Mouse (Mus musculus): Measurements from ENCODE around the gene Anks3.

Anks3 gene

GRCm38 (mm10) chr16:4963797-4964709, at the start of gene Anks3:
TSS of gene Anks3 (minus strand) at chr16:4964205.
- peak; percentile 96 for DNase-seq

DNA sequence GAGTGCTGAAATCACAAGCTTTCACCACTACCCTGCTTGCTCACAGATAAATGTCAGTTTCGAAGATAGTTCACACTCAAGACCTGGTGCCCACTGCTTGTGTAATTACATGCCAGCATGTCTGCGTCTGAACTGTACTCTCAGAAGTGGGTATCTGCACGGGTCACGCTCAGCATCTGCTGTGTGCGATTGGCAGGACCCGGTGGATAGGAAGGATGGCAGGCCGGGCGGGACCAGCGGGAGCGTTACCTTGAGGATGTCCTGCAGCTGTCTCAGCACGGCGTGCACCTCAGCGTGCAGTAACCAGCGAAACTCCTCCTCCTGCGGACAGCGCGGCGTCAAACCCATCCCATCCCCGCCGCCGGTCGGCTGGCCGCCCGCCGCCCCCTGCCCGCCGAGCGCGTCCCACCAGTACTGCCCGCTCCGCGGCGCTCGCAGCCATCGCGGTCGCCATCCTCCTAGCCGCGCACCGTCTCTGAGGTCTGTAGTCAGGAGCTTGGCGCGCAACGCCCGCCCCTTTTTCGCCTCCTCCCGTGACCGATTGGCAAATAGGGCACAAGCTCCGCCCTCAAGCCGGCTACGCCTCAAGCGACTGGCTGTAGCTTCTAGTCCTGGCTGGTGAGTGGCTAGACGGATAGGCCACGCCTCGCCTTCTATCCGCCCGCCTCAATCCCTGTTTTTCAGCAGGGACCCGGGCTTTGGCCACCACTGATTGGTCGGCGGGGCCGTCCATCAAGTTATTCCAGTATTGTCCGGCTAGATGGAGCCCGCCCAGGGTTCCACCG, 49.2 kb upstream of the Anks3 start, which contains the start of gene Rogdi:
TSS of gene Rogdi (minus strand) at position 500 of the 785 bp plus-strand sequence.
- DNase-seq, result peak; percentile 98

- no peak for DNase-seq
Measured at GRCm38 (mm10) chr16:5012036-5013005, 48.3 kb upstream of the Anks3 start.

- no peak for DNase-seq
Measured at GRCm38 (mm10) chr16:5011285-5011684, 47.3 kb upstream of the Anks3 start.

DNA sequence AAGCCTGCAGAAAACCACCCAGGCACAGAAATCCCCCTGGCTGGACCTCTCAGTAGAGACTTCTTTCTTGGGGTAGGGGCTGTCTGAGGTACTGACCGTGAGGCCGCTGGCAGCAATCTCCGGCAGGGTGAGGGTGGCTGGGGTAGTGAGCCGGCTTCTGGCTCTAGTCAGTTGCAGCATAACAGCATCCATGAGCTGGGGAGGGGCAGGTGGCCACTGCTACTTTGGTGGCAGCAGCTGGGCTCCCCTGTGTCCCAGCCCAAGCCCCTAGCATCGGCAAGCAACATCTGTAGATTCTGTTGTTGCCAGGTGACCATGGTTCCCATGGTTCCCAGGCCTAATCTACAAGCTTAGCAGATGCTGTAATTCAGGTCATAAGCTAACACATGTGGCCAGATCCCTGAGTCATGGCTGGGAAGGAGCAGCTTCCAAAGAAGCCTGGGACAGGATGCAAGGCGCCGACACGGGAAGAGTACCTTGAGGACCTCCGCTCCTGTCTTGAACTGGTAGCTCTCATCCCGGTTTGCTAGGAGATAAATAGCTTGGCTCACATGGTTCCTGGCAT, 46.4 kb upstream of the Anks3 start:
- no peak for DNase-seq

DNA sequence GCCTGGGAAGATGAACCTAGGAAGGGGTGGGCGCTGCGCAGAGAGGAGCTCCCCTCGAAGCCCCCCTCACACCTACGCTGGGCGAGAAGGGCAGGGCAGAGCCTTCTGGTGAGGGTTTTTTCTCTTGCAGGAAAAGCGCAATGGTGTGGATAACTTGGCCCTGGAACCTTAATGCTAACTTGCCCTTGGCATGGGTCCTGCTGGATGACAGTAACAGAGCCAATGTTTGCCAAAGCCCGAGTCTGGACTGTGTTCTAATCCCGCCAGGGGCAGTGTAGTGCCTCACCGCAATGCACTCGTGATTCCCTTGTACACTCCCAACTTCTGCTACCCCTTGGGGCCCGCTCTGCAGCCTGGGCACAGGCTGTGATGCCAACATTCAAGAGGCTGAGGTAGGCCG, 44.1 kb upstream of the Anks3 start:
- DNase-seq, result no peak

DNA sequence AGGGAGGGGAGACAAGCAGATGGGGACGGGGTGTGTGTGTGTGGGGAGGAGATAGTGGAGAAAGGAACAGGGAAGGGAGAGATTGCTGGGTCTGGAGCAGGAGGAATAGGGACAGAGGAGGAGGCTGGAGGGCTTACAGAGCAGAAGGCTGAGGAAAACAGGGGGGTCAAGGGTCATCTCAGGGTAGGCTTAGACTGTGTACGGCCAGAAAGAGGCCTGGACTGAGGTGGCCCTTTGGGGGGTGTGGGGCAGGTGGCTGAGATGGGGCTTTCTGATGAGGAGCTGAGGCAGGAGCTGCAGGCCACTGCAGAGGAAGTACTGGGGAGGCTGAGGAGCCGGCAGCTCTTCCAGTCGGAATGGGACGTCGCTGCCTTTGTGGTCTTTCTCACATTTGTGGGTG, 43.5 kb upstream of the Anks3 start:
- no peak for DNase-seq

DNA sequence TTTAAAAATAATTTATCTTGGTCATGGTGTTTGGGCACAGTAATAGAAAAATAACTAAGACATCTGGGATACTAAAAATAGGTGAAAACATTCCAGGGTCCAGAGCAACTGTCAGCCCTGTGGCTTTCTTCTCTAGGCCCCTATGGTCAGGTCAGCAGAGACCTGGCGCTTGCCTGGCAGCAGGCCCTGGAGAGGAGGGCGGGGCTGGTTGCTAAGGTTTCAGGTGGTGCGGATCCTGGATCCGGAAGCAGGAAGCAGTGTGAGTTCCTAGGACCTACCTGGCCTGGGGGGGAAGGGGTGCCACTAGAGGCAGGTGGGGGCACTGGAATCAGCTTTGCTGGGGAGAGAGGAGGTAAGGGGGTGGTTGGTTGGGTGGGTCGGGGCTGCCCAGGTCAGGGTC, 43.1 kb upstream of the Anks3 start, which contains the start of gene Smim22:
TSS of gene Smim22 (plus strand) at position 222 of the 400 bp plus-strand sequence.
- DNase-seq, result no peak

DNA sequence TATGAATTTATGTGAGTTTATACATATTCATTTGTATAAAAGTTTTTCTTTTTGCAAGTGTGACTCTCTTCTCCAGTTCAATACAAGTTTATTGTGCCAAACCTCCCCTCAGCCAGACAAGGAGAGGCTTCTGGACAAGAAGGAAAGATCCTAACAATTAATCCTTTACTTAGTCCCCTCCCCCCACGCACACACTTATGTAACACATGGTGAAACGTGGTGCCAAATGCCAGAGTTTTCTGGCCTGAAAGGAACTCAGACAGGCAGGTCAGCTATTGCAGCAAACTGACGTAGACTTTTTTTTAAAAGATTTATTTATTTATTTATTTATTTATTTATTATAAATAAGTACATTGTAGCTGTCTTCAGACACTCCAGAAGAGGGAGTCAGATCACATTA, 36.6 kb upstream of the Anks3 start:
- no peak for DNase-seq

GRCm38 (mm10) chr16:4998984-4999383, 35.0 kb upstream of the Anks3 start:
- no peak for DNase-seq

DNA sequence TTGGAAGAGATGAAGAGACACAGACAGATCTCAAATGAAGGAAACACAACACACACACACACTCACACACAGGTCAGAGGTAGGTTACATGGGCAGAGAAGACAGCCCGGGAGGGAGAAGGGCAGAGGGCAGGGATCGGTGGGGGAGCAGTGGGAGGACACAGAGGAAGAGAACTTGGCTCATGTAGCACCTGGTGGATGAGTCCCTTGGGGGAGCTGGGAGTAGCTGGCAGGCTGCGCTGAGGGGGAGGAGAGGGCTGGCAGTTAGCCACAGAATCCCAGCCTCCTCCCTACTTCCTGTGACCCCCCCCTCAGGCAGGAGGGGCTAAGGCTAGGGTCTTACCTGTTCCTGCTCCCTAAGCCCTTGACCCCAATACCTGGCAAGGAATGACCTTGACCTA, 33.5 kb upstream of the Anks3 start, which contains the start of gene Sept12:
TSS of gene Sept12 (minus strand) at position 300 of the 400 bp plus-strand sequence.
- no peak for DNase-seq

- DNase-seq, result no peak
Measured at GRCm38 (mm10) chr16:4993276-4993675, 29.3 kb upstream of the Anks3 start.

DNA sequence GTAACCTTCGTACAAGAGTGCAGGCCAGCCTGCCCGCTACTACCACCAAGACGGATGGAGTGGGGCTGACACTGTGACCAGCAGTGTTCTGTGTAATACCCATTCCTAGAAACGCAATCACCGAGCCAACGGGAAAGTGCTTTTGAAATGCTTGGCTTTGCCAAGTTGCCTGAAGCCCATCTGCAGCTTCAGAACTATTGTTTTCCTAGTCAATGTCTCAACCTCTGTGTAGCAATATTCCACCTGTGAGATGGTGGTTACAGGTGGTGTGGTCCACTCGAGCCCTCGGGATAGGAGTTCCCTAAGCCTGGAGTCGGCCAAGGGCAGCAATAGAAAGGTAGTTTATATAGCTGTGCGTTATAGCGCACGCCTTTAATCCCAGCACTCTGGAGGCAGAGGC, 20.7 kb upstream of the Anks3 start:
- no peak for DNase-seq

DNA sequence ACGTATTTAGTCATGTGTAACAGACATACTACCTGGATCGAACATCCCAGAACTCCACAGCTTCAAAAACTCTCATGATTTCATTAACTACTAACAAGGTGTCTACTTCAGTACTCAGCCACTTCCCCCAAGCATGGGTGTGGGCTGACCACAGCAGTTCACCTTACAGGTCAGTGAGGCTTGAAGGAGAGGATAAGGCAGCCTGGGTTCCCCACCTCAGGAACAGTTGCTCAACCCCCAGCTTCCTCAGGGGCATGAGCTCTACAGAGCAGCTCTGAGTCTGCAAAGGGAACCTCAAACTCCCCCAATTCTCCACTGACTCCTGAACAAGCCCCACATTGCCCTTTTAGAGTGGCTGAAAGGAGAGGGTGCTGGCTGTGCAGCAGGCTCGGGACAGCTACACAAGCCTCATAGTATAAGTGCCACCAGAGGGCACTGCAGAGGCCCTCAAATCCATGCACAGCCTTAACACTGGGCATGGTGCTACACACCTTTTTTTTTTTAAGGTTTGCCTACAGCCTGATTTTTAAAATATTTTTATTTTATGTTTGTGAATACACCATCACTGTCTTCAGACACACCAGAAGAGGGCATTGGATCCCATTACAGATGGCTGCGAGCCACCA, 15.9 kb upstream of the Anks3 start:
- DNase-seq, result no peak

DNA sequence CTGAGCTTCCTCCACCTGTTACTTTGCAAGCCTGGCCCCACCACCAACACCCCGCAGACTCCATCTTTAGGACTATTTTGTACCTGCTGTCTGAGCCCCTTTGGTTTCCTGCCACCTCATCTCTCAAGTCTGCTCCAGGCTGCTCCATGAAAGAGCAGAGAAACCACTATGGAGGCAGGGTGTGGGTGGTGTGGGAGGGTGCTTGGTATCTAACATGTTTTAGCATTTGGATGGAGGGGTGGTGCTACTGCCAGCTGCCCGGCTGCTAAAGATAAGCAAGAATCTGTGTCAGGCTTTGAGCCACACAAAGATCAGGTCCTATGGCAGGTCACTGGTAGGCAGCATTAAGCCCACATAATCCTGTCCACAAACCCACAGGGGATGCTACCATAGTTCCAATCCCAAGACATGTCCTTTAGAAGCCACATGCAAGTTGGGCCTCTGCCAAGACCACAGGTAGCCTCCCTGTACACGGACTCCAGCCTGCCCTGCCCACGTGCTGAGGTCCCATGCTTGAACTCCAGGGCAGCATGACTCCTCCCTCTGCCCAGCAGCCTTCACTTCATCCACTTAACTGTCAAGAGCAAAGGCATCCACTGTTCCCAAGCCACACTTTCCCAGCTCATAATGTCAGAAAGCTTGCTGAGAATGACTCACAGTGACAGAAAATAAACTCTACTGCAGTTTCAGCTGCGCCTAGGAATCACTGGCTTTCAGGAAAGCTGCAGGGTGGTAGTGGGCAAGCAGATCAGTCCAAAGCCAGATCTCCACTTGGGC, 14.5 kb upstream of the Anks3 start:
- DNase-seq, result no peak

DNA sequence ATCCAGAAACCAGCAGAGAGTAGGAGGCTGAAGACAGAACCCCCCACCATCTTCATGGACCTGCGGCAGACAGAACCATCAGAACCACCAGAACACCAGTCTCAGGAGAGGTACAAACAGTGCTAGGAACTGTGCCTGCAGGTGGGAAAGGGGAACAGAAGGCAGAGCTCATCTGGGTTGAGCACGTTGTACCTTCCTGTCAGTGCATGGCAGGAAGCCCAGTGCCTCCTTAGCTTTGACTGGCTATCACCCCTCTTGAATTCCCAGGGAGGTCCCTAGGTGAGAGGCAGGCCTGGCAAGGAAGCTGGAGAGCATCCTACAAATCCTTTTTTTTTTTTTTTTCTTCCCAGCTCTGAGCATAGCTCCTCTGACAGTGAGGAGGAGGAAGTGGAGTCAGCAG, 12.2 kb upstream of the Anks3 start:
- no peak for DNase-seq

DNA sequence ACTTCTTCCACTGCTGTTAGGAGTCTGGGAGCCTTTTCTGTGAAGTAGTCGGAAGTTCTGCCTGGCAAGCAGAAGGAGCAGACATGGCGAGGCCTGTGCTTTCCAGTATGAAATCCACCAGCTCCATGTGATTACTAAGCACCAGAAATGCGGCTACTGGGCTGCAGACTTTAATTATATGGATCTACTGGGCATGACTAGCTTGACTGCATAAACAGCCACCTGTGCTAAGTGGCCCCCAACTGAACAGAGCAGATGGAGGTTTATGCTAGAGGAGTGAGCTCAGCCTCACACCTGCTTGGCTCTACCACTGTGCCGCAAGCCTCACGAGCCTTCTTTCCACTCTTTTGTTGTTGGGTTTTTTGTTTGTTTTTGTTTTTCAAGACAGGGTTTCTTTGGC, 10.5 kb upstream of the Anks3 start:
- no peak for DNase-seq

DNA sequence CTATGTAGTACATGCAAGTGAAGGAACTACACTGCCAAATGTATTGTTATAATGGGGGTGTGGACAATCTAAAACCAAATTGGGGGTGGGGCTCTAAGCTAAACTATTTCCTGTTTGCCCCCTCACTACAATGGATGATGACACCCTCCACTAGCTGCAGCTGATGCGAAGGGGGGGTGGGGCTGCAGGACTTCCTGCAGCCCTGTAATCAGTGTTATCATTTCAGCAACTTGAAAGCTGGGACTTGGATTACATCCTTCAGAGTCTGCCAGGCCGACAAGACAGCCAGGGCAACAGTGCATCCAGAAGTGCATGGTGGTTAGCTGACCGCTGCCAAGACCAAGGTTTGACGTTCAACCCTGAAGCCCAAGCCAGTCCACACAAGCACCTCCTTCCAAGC, 7.6 kb upstream of the Anks3 start:
- no peak for DNase-seq

GRCm38 (mm10) chr16:4969055-4969843, 5.2 kb upstream of the Anks3 start:
- no peak for DNase-seq

DNA sequence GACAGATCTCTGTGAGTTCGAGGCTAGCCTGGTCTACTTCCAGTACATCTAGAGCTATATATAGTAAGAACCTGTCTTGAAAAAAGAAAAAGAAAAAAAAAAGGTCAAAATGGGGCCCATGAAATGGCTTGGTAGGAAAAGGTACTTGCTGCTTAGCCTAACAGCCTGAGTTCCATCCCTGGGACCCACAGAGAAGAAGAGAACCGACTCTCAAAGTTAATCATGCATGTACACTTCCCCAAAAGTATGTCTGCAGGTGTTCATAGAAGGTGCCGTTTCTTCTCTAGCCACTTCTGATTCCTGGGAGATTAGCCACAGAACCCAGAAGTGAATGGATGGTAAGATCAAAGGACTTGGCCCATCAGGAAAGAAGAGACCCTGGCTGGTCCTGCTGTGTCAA, 4.4 kb upstream of the Anks3 start:
- no peak for DNase-seq
